Comparison of ENCODE assay signal across 19 mouse cellular contexts in genomic region chr2:36184192-36184591, GRCm38 (mm10). TPM values are rescaled to one million over a fixed set of nuclear protein-coding genes. Genes with fewer than 3 reads are reported as not detected.
DNase-seq lines count a peak whose midpoint lies in the region; ATAC-seq and TF ChIP-seq lines count a peak whose summit lies in the region.
"Had no signal": no experiment of that assay in that cellular context is flagged by ENCODE, and none has a peak within 500 bp of the region (broad histone marks: within the 10 kb centered on the region; RNA-seq: fewer than 3 reads in every experiment).

No protein-coding gene starts in this region.

- H3K9me3 ChIP-seq in heart, postnatal 0 days (replicated peaks; ENCODE audit: control insufficient read depth, low read length) = no peaks in the 10 kb centered on the region
- no peaks in the 10 kb centered on the region for H3K9me3 ChIP-seq in liver, embryonic 11.5 days (ENCODE audit: control insufficient read depth, low read length)
- H3K9me3 ChIP-seq in intestine, embryonic 16.5 days (ENCODE audit: control insufficient read depth, low read length) = no peaks in the 10 kb centered on the region
- H3K9me3 ChIP-seq in liver, embryonic 16.5 days (replicated peaks; ENCODE audit: control insufficient read depth, low read length) = no peaks in the 10 kb centered on the region
- H3K9me3 ChIP-seq: forebrain, embryonic 15.5 days; hindbrain, embryonic 10.5 days; limb, embryonic 13.5 days; neural tube, embryonic 15.5 days had no signal

- no peak for TF ChIP-seq EP300 in heart, postnatal 0 days (IDR thresholded peaks at IDR 0.05; ENCODE audit: low read depth)

- no peak overlapping the region for H3K9ac ChIP-seq in heart, postnatal 0 days (replicated peaks; ENCODE audit: low read depth, low read length)
- no peak overlapping the region for H3K9ac ChIP-seq in liver, embryonic 11.5 days (ENCODE audit: low read depth, low read length)
- H3K9ac ChIP-seq in intestine, embryonic 16.5 days (ENCODE audit: low read depth, low read length) = no peak overlapping the region
- no peak overlapping the region for H3K9ac ChIP-seq in liver, embryonic 16.5 days (ENCODE audit: low read depth, low read length)
- H3K9ac ChIP-seq: forebrain, embryonic 15.5 days; neural tube, embryonic 15.5 days had no signal

- peaks cover 21% of the 10 kb centered on the region for H3K4me1 ChIP-seq in heart, postnatal 0 days (ENCODE audit: control insufficient read depth, insufficient read depth)
- H3K4me1 ChIP-seq in liver, embryonic 11.5 days (replicated peaks; ENCODE audit: control insufficient read depth, insufficient read depth, low read length) = no peaks in the 10 kb centered on the region
- peaks cover 8% of the 10 kb centered on the region; the same call in 1 of the 2 replicates for H3K4me1 ChIP-seq in intestine, embryonic 16.5 days (ENCODE audit: control insufficient read depth, insufficient read depth, low read length)
- H3K4me1 ChIP-seq in liver, embryonic 16.5 days (ENCODE audit: control insufficient read depth, low read depth, low read length) = peaks cover 11% of the 10 kb centered on the region
- H3K4me1 ChIP-seq: limb, embryonic 13.5 days; neural tube, embryonic 15.5 days had no signal

- TF ChIP-seq CTCF in heart, postnatal 0 days (IDR thresholded peaks at IDR 0.05; ENCODE audit: low read depth) = no peak

- 0 out of 2 replicates have a peak, but pooled peaks have one; percentile 39 for ATAC-seq in heart, postnatal 0 days (ENCODE audit: insufficient read depth, low read depth)
- ATAC-seq in liver, embryonic 11.5 days (replicated peaks; ENCODE audit: low FRiP score) = no peak
- peak; percentile 80 for ATAC-seq in intestine, embryonic 16.5 days
- ATAC-seq in liver, embryonic 16.5 days (ENCODE audit: low read depth) = peak; percentile 54; the same call in 1 of the 2 replicates
- ATAC-seq: forebrain, embryonic 15.5 days; inflammation-experienced regulatory T-cells, adult 6 months had no signal

- peak overlapping the region; percentile 89 for H3K27ac ChIP-seq in heart, postnatal 0 days (ENCODE audit: low read depth)
- no peak overlapping the region for H3K27ac ChIP-seq in liver, embryonic 11.5 days (ENCODE audit: low read depth, low read length)
- H3K27ac ChIP-seq in intestine, embryonic 16.5 days (ENCODE audit: low read length) = no peak overlapping the region
- no peak overlapping the region for H3K27ac ChIP-seq in liver, embryonic 16.5 days (ENCODE audit: low read length)
- H3K27ac ChIP-seq: hindbrain, embryonic 10.5 days; limb, embryonic 13.5 days; neural tube, embryonic 15.5 days had no signal

- DNase-seq in heart, postnatal 0 days (ENCODE audit: low spot score) = no peak
- DNase-seq in heart, adult 8-10 months (ENCODE audit: low spot score) = no peak
- DNase-seq in liver = peak; percentile 48
- no peak for DNase-seq in liver, embryonic 11.5 days (ENCODE audit: low spot score)
- DNase-seq in embryo, embryonic 9.5 days (ENCODE audit: extremely low spot score) = no peak
- no peak for DNase-seq in adrenal gland, postnatal 14 days
- DNase-seq: adrenal gland, adult 8-10 months; cerebellum, adult 18-20 months; cerebellum, postnatal 25 days; kidney, adult 9 months; kidney, postnatal 25 days had no signal

- H3K4me3 ChIP-seq in heart, postnatal 0 days (ENCODE audit: low read depth, low read length) = no peak overlapping the region
- H3K4me3 ChIP-seq in liver, embryonic 11.5 days (ENCODE audit: low read depth, low read length) = no peak overlapping the region
- no peak overlapping the region for H3K4me3 ChIP-seq in intestine, embryonic 16.5 days (ENCODE audit: low read length)
- no peak overlapping the region for H3K4me3 ChIP-seq in liver, embryonic 16.5 days (ENCODE audit: low read depth, low read length)
- H3K4me3 ChIP-seq: forebrain, embryonic 15.5 days; hindbrain, embryonic 10.5 days; limb, embryonic 13.5 days; neural tube, embryonic 15.5 days had no signal

- WGBS in heart, postnatal 0 days = 78% methylated on average over 2 of the region's 2 CpGs
- 95% methylated on average over 2 of the region's 2 CpGs for WGBS in liver, embryonic 11.5 days
- 90% methylated on average over 2 of the region's 2 CpGs for WGBS in intestine, embryonic 16.5 days
- WGBS in liver, embryonic 16.5 days (ENCODE audit: insufficient replicate concordance) = 90% methylated on average over 2 of the region's 2 CpGs

- no peaks in the 10 kb centered on the region for H3K27me3 ChIP-seq in heart, postnatal 0 days (ENCODE audit: control insufficient read depth, insufficient read depth, low read length)
- no peaks in the 10 kb centered on the region for H3K27me3 ChIP-seq in liver, embryonic 11.5 days (replicated peaks; ENCODE audit: control insufficient read depth, insufficient read depth, low read length)
- no peaks in the 10 kb centered on the region for H3K27me3 ChIP-seq in intestine, embryonic 16.5 days (replicated peaks; ENCODE audit: control insufficient read depth, insufficient read depth, low read length)
- no peaks in the 10 kb centered on the region for H3K27me3 ChIP-seq in liver, embryonic 16.5 days (ENCODE audit: control insufficient read depth, insufficient read depth, low read depth, low read length)
- H3K27me3 ChIP-seq: forebrain, embryonic 15.5 days; limb, embryonic 13.5 days; neural tube, embryonic 15.5 days had no signal

- peaks cover 16% of the 10 kb centered on the region for H3K36me3 ChIP-seq in heart, postnatal 0 days (replicated peaks; ENCODE audit: control insufficient read depth, insufficient read depth, low read length)
- H3K36me3 ChIP-seq in liver, embryonic 11.5 days (ENCODE audit: control insufficient read depth, insufficient read depth, low read length) = 0 out of 2 replicates have a peak, but pooled peaks cover 2% of the 10 kb centered on the region
- H3K36me3 ChIP-seq in intestine, embryonic 16.5 days (ENCODE audit: control insufficient read depth, insufficient read depth, low read length) = no peaks in the 10 kb centered on the region
- no peaks in the 10 kb centered on the region for H3K36me3 ChIP-seq in liver, embryonic 16.5 days (ENCODE audit: control insufficient read depth, insufficient read depth)
- H3K36me3 ChIP-seq: neural tube, embryonic 15.5 days had no signal

- H3K4me2 ChIP-seq in heart, postnatal 0 days (ENCODE audit: low read depth, low read length) = no peak overlapping the region
- H3K4me2 ChIP-seq in liver, embryonic 11.5 days = no peak overlapping the region
- no peak overlapping the region for H3K4me2 ChIP-seq in intestine, embryonic 16.5 days (ENCODE audit: low read depth, low read length)
- no peak overlapping the region for H3K4me2 ChIP-seq in liver, embryonic 16.5 days (ENCODE audit: low read depth, low read length)
- H3K4me2 ChIP-seq: forebrain, embryonic 15.5 days; limb, embryonic 13.5 days; midbrain, embryonic 11.5 days; neural tube, embryonic 15.5 days had no signal

RNA-seq across cellular contexts. Expression of gene Ptgs1, which starts 46.0 kb away (rescaled TPM):
- total RNA-seq in heart, postnatal 0 days (2014; rRNA removed; ENCODE audit: low replicate concordance) = 49.7 and 55.9 TPM in 2 replicates
- polyA plus RNA-seq in heart, postnatal 0 days (2015; fragmentation: Nextera tagmentation; extraction: Ambion mirVana) = 21.6 and 21.9 TPM in 2 replicates
- 10 to 100 TPM; 10.9 to 23.6 (median 16.1) TPM for total RNA-seq in heart, adult 8-10 months (2022)
- 28.6 and 30.3 TPM in 2 replicates for polyA plus RNA-seq in liver, embryonic 11.5 days (2014; fragmentation: Nextera tagmentation; extraction: Ambion mirVana)
- 29.1 and 29.8 TPM in 2 replicates for polyA plus RNA-seq in intestine, embryonic 16.5 days (2015; fragmentation: Nextera tagmentation; extraction: Ambion mirVana)
- 20.9 and 22.5 TPM in 2 replicates for polyA plus RNA-seq in liver, embryonic 16.5 days (2015; fragmentation: Nextera tagmentation; extraction: Ambion mirVana)
- 13.6 and 14.9 TPM in 2 replicates for total RNA-seq in adrenal gland, postnatal 14 days (2021)

RNA-seq across cellular contexts. Expression of gene Rbm18, which starts 47.6 kb away (rescaled TPM):
- 54.6 and 60.5 TPM in 2 replicates for total RNA-seq in heart, postnatal 0 days (2014; rRNA removed; ENCODE audit: low replicate concordance)
- 53.4 and 54.2 TPM in 2 replicates for polyA plus RNA-seq in heart, postnatal 0 days (2015; fragmentation: Nextera tagmentation; extraction: Ambion mirVana)
- 10 to 100 TPM; 31.0 to 37.1 (median 33.3) TPM for total RNA-seq in heart, adult 8-10 months (2022)
- polyA plus RNA-seq in liver, embryonic 11.5 days (2014; fragmentation: Nextera tagmentation; extraction: Ambion mirVana) = 38.4 and 42.8 TPM in 2 replicates
- polyA plus RNA-seq in intestine, embryonic 16.5 days (2015; fragmentation: Nextera tagmentation; extraction: Ambion mirVana) = 45.4 and 49.3 TPM in 2 replicates
- 22.4 TPM in 2 replicates for polyA plus RNA-seq in liver, embryonic 16.5 days (2015; fragmentation: Nextera tagmentation; extraction: Ambion mirVana)
- 27.3 and 27.4 TPM in 2 replicates for total RNA-seq in adrenal gland, postnatal 14 days (2021)

RNA-seq across cellular contexts. Expression of gene Mrrf, which starts 48.0 kb away (rescaled TPM):
- 22.5 and 38.5 TPM in 2 replicates for total RNA-seq in heart, postnatal 0 days (2014; rRNA removed; ENCODE audit: low replicate concordance)
- polyA plus RNA-seq in heart, postnatal 0 days (2015; fragmentation: Nextera tagmentation; extraction: Ambion mirVana) = 29.7 and 37.0 TPM in 2 replicates
- total RNA-seq in heart, adult 8-10 months (2022) = 10 to 100 TPM; 40.5 to 44.0 (median 42.3) TPM
- 31.4 and 36.2 TPM in 2 replicates for polyA plus RNA-seq in liver, embryonic 11.5 days (2014; fragmentation: Nextera tagmentation; extraction: Ambion mirVana)
- 32.3 TPM in 2 replicates for polyA plus RNA-seq in intestine, embryonic 16.5 days (2015; fragmentation: Nextera tagmentation; extraction: Ambion mirVana)
- 14.6 and 17.0 TPM in 2 replicates for polyA plus RNA-seq in liver, embryonic 16.5 days (2015; fragmentation: Nextera tagmentation; extraction: Ambion mirVana)
- total RNA-seq in adrenal gland, postnatal 14 days (2021) = 26.0 and 27.0 TPM in 2 replicates
